Mouse (Mus musculus) layer of hippocampus, adult 2 months (tissue): ENCODE measurements around the gene Aebp2. TPM values are rescaled to one million over a fixed set of nuclear protein-coding genes. Genes with fewer than 3 reads are reported as not detected.

Experiments
- DNase-seq, 2 experiments: peaks; one replicate each; pipeline ENCODE4 v3.0.0; 2022; ENCODE audit warnings: low spot score in 2 of 2
- H3K27ac ChIP-seq: fragments of 200-600 bp; 2 replicates; pipeline ENCODE4 v1.8.1; 2022
- H3K4me3 ChIP-seq: fragments of 200-600 bp; 2 replicates; pipeline ENCODE4 v1.8.1; 2022; ENCODE audit warnings: mild to moderate bottlenecking
- CTCF ChIP-seq: fragments of 200-600 bp; conservative IDR thresholded peaks from 2 replicates; pipeline ENCODE4 v1.8.1; 2022; ENCODE audit warnings: antibody characterized with exemption, mild to moderate bottlenecking, moderate library complexity
- total RNA-seq, 2 experiments: library from RNA; stranded (reverse); gene quantifications; 2 replicates each; pipeline ENCODE4 v1.2.3; 2021

Gene Aebp2
- total RNA-seq, 2 experiments from 2014 or later: 52.3 to 61.4 TPM

DNA sequence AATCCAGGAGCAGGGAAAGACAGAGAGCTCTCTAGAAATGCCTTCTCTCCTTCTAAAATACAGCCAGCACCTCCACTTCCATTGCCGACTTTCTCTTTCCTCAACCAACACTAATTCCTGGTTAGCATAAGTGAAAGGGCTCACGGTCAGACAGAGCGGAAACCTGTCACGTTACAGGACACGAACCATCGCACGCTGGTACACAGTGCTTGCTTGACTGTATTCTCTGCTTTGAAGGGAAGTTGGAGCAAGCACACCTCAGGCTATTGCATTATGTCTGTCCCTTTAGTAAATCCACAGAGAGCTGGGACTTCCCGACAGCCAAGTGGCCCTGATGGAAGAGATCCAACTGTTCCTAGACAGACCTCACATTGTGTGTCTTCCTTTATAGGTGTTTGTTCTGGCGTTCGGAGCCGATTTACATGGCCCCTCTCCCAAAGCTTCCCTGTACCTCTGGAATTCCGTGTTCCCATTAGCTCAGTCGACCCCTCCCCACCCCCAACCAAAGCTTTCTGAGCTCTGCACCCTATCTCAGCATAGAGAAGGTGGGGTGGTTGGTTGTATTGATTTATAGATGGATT, 10.5 kb upstream of the Aebp2 start:
- H3K4me3 ChIP-seq: no peak overlapping the region
- H3K27ac ChIP-seq: no peak overlapping the region
- DNase-seq: no peak
- TF ChIP-seq CTCF: no peak

DNA sequence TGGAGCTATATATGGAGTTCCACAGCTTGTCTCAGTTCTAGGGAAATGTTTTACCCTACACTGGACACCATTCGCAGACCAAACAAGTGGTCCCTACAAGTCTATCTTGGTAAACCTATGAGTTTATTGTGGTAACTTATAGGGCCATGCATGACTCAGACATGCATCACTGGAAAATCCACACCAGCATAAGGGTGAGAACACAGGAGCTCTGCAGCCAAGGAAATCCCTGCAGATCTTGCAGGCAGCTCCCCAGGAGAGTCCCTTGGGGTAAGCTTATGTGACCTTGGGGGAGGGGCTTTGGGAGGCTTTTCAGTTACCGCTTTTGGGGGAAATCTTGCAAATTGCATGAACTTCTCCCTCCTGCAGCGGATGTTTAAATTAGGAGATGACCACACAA, 8.6 kb upstream of the Aebp2 start:
- DNase-seq: no peak
- TF ChIP-seq CTCF: no peak
- no peak overlapping the region for H3K27ac ChIP-seq
- no peak overlapping the region for H3K4me3 ChIP-seq

DNA sequence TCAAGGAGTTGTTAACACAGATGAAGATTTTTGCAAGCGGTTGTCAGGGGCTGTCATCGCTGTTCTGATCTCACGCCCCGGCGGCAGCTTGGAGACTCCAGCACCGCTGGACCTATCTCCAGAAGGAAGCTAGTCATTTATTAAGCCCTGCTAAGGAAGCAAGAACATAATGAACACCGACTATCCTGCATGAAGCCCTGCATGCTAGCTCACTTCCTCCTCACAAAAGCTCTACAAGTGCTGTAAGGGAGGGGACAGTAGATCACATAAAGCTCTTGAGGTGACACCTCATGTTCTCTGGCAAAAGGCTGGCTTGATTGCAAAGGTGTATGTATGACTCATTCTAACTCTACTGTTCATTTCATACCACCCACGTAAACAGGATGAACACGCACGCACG, 7.8 kb upstream of the Aebp2 start:
- DNase-seq: no peak
- TF ChIP-seq CTCF: no peak
- H3K27ac ChIP-seq: no peak overlapping the region
- H3K4me3 ChIP-seq: no peak overlapping the region

DNA sequence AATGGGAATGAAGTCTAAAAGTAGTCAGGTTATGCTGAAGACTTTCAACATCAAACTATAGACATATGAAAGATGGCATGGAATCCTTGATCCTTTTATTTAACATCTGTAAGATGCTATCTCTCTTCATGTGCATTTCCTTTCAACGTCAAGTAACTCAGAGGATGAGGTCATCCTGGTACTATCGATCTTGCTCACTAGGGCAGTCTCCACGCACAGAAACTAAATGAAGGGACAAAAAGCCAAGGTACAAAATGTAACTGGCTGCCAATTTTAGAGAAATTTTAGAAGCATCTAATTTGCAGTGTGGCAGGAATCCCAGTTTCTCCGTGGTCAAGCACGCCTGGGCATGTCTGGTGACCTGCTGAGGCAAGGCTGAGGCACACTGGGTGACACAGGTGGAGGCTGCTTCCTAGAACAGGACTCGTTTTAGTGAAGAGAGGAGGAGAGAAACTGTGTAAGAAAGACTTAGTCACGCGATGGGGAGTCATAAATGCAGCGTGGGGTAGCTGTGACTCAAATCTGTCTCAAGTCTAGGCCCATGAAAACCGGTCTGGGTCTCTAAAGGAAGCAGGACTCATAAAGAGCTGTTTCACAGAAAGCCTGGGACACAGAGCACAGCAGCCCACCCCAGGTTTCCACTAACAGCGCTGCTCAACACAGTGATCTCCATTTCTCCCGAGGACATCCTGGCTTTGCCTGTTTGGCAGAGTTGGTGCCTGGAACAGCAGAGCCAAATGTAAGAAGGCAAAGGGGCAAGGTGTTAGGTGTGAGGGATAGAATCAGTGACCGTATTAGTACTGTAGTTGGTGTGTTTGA, 1.7 kb upstream of the Aebp2 start:
- no peak overlapping the region for H3K27ac ChIP-seq
- no peak for TF ChIP-seq CTCF

DNA sequence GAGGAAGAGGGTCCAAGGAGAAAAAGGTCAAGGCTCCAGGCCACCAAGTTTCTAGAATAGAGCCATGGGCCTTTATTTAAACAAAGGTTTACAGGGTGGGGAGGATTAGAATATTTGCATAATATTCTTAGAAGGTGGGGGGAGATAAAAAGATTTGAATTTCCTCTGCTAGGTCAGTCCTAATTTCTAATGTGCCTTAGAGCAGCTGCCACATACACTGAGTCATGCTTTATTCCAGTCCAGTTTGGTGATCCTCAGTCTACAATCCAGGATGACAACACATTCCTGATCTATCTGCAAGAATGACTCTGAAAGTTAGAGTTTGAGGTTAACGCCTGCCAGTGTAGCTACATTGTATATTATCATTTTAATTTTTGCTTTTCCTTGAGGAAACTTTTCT, 841 bp upstream of the Aebp2 start:
- no peak for TF ChIP-seq CTCF
- H3K4me3 ChIP-seq: no peak overlapping the region
- DNase-seq: no peak
- no peak overlapping the region for H3K27ac ChIP-seq

More for the DNA sequence above, 1.7 kb upstream of the Aebp2 start:
- no peak for DNase-seq
- H3K4me3 ChIP-seq: no peak overlapping the region

DNA sequence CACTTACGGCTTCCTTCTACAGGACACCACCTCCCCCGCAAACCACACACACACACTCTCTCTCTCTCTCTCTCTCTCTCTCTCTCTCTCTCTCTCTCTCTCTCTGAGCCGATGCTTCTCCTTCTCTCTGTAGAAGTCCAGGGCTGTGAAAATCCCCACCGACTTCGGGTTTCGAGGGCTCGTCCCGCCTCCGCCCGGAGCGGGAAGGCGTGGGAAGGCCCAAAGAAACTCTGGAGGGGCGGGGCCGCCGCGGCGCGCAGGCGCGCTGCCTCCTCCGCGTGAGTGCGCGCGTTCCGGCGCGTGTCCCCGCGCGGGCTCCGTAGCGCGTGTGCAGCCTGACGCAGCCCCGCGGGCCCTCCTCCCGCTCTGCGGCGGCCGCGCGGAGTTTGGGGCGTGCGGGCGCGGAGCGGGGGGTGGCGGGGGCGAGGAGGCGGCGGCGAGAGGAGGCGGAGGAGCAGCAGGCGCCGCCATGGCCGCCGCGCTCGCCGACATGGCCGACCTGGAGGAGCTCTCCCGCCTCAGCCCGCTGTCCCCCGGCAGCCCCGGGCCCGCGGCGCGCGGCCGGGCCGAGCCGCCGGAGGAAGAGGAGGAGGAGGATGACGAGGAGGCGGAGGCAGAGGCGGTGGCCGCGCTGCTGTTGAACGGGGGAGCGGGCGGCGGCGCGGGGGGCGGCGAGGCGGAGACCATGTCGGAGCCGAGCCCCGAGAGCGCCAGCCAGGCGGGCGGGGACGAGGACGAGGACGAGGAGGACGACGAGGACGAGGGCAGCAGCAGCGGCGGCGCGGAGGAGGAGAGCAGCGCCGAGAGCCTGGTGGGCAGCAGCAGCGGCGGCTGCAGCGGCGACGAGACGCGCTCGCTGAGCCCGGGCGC, 998 bp downstream of the Aebp2 start:
- Histone ChIP-seq H3K27ac (peak overlapping the region; percentile 99), H3K4me3 (peak overlapping the region; percentile 79)
- no peak for TF ChIP-seq CTCF
- DNase-seq: peak; percentile 90 to 92

DNA sequence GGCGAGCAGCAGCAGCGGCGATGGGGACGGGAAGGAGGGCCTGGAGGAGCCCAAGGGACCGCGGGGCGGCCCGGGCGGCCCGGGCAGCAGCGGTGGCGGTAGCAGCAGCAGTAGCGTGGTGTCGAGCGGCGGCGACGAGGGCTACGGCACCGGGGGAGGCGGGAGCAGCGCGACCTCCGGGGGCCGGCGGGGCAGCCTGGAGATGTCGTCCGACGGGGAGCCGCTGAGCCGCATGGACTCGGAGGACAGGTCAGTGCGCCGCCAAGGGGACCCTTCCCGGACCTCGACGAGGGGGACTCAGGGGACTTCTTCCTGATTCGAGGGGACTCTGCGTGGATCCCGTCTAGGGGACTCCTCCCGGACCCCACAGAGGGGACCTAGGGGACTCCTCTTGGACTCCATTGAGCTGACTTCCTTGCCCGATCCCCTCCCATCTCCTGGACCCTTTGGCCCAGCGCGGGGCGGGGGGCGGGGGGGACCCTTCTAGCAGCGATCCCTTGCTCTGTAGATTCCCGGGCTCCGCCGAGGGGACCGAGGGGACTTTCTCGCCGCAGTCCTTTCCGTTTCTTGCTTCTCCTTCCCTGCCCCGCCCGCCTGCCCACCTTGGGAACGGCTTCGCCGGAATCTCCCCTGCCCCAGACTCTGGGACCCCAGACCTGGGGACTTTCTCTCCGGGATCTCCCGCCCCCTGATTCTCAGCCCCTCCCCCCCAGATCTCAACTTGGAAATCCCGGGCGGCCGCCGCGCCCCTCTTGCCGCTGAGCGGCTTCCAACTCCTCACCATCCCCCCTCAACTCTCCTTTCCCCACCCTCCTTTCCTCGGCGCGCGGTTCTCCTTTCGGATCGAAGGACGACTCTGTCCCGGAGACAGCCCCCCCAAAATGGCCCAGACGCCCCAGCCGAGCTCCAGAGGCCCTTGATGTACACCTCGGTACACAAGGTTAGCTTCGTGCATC, 1.9 kb downstream of the Aebp2 start:
- H3K4me3 ChIP-seq: peak overlapping the region; percentile 79
- no peak for TF ChIP-seq CTCF
- peak overlapping the region; percentile 99 for H3K27ac ChIP-seq
- no peak for DNase-seq

DNA sequence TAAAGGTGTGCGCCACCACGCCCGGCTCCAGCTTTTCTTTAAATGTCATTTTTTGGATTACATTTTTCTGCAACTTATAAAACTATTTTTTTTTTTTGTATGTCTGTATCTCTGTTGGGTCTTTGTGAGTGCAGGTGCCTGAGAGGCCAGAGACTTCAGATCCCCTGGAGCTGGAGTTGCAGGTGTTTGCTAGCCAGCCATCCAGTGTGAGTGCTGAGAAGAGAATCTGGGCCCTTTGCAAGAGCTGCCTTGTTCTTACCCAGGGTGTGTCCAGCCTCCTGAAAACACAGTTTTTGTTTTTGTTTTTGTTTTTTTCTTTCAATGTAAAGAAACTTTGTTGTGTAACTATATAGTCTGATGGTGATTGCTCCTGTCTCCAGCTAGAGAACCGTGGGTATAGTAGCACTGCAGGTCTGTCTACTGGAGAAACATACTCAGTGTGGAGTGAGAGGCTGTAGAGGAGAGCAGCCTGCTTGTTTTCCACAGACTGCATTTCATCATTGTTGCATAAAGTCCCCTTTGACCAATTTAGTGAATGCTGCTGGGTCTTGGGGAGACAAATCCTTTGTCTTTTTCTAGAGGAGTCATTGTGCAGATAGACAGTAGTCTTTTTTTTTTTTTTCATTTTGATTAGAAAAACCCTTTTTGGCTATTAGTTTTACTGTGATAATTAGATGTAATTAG, 6.9 kb downstream of the Aebp2 start:
- Histone ChIP-seq H3K4me3 (no peak overlapping the region), H3K27ac (peak overlapping the region; percentile 77)
- no peak for TF ChIP-seq CTCF
- no peak for DNase-seq

DNA sequence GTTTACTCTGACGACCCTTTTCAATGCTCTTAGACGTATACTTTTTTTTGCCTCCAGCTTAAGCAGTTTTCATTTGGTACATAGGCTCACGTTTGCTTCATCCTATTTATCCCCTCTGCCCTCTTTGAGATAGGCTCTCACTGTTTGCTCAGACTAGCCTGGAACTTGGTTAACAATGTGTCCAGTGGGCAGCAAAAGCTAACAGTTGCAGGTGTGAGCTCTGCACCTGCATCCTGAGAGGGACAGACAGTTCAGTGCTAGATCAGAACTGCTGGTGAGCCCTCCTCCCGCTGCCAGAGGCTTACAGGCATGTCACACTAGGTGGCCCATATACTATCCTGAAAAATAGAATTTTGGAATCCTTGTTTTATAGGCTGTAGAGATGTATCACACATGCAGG, 7.8 kb downstream of the Aebp2 start:
- TF ChIP-seq CTCF: no peak
- DNase-seq: no peak
- Histone ChIP-seq H3K4me3 (no peak overlapping the region), H3K27ac (peak overlapping the region; percentile 77)

DNA sequence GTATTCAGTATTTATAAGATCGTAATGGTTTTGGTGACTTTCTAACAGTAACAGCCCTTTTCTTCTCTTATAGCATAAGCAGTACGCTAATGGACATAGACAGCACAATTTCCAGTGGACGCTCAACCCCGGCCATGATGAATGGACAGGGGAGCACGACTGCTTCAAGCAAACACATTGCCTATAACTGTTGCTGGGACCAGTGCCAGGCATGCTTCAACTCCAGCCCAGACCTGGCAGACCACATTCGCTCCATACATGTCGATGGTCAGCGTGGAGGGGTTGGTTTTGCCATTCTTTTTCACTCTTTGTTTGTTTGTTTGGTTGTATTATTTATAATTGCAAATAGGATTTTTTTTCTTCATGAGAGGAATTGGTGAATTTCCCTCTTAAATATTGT, 11.2 kb downstream of the Aebp2 start:
- no peak overlapping the region; the same call in 1 of the 2 replicates for H3K27ac ChIP-seq
- TF ChIP-seq CTCF: no peak
- no peak for DNase-seq

DNA sequence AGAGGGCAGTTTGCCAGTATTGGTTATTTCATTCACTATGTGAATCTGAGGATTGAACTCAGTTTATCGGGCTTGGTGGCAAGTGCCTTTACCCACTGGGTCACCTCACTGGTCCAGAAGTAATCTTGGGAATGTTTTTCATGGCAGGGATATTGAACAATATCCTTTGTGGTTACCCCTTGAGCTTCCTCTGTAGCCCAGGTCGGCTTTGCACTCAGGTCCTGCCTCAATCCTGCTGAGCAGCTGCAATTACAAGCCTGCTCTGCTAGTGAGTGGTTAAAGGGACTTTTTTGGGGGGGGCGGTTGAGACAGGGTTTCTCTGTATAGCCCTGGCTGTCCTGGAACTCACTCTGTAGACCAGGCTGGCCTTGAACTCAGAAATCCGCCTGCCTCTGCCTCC, 13.8 kb downstream of the Aebp2 start:
- no peak for TF ChIP-seq CTCF

More for the DNA sequence above, 11.2 kb downstream of the Aebp2 start:
- H3K4me3 ChIP-seq: no peak overlapping the region

DNA sequence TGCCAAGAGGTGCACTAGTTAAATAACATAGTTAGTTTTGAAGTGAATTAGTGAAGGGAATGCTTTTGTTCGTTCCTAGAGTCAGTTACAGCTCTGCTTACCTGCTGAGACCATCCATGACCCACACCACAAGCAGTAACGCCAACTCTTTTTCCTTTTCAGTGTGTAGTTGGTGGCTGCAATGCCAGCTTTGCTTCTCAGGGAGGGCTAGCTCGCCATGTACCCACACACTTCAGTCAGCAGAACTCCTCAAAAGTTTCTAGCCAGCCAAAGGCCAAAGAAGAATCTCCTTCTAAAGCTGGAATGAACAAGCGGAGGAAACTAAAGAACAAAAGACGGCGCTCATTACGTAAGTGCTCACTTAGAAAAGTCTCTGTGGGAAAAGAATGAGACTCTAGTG, 19.5 kb downstream of the Aebp2 start:
- Histone ChIP-seq H3K4me3 (no peak overlapping the region), H3K27ac (no peak overlapping the region)
- TF ChIP-seq CTCF: no peak
- DNase-seq: no peak

More for the DNA sequence above, 13.8 kb downstream of the Aebp2 start:
- Histone ChIP-seq H3K27ac (no peak overlapping the region), H3K4me3 (no peak overlapping the region)
- no peak for DNase-seq
